Mouse (Mus musculus): ENCODE data around the gene Hspa4.

DNA sequence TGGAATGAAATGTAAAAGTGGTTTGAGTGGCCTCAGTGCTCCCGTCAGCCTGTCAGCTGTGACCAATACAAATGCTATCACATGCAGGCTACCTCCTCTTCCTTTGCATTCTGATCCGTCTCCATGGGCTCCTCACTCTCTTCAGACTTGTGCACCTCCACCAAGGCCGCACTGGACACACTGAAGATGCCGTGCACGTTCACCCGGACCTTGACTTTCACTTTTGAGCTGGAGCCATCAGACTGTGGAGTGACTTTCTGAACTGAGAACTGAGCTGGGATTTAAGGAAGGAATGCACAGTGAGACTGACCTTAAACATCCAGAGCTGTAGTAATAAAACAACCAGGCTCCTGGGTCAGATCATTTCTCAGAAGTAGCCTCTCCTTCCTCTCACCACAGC, 30.7 kb downstream of the Hspa4 start:
- TF ChIP-seq CTCF (IDR thresholded peaks at IDR 0.05; ENCODE audit: borderline replicate concordance, insufficient read depth, low read depth, low read length) = no peak
- TF ChIP-seq POLR2A (IDR thresholded peaks at IDR 0.05; ENCODE audit: borderline replicate concordance, insufficient read depth, low read length) = no peak
